Mouse (Mus musculus) embryonic stem cell, embryonic (primary cell): ENCODE measurements at regions not wholly inside any gene's neighbourhood (a gene's known extent, or its start where the extent isn't known, plus 50 kb on each side); places are given as distances from the start of the nearest gene placed in this dataset.
"Not testable (repeated sequence)": the region's sequence is repeated elsewhere in the genome, so short reads cannot be mapped to it uniquely, and the experiment has no call there.

Experiments used
- CTCF ChIA-PET, 4 experiments: fragments of 300-600 bp in 2 of 4; fragments of 350-600 bp in 2 of 4; sonication (Branson Sonifier 250); formaldehyde crosslinking; loops; one replicate each; lab custom pipeline; 2022; ENCODE audit warnings: inconsistent platforms in 2 of 4; lab: Charles Lee
- POLR2A ChIA-PET, 4 experiments: fragments of 300-600 bp in 2 of 4; fragments of 350-600 bp in 2 of 4; sonication (Branson Sonifier 250); formaldehyde crosslinking; loops; one replicate each; lab custom pipeline; 2022; ENCODE audit warnings: antibody characterized with exemption in 4 of 4, inconsistent platforms in 1 of 4; lab: Charles Lee

DNA sequence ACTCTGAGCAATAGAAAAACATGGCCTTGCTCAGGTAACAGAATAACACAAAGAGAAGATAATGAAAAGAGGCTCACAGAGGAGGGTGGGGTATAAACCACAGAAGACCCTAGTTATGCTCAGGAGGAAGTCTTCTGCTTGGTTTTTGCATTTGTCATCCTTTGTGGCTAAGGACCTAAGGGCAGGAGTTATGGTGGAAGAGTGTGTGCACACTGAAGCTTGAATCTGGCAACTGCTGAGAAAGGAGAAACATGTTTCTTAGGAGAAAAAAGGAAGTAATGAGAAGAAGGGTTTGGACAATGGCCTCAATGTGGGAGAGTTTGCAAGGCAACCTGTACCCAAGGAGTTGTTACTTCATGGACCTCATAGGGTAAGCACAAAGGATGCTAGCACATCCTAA is 106.8 kb upstream of the Nyap2 start:
- CTCF ChIA-PET, result no interaction called here
- POLR2A ChIA-PET, result no interaction called here

DNA sequence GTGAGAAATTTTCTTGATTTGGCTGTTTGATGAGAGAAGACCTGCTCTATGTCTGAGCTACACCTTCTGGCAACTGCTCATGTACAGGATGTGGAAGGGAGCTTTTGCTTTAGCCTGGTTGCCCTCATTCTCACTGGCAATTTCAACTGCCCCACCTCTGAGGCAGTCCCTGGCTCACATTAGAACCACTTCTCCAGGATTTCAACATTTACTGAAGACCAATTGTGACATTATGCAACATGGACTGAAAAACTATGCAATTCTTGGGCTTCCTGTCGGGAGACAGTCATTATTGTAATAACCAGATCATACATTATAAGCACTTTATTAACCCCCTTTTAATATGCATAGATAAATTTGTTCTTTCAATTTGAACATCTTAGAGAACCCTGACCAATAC is 107.6 kb upstream of the Nyap2 start:
- POLR2A ChIA-PET, result no interaction called here

DNA sequence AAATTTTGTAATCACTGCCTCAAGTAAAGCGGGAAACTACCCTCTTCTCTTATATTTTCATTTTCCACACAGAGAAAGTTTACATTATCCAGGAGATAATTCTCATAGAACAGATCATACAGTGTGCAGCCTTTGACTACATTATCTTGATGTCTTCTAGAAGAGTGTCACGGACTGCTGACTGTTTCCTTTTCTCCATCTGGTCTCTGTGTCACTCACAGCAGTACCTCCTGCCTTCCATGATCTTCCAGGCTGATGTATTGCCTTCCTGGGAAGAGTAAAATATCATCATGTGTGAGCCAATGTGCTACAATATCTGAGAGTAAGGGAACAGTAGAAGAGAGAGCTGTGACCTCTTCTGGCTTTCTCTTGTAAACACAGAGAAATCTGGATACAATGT is 111.0 kb upstream of the Nyap2 start:
- POLR2A ChIA-PET, result no interaction called here
- CTCF ChIA-PET, result no interaction called here

More for the DNA sequence above, 107.6 kb upstream of the Nyap2 start:
- CTCF ChIA-PET, result no interaction called here

DNA sequence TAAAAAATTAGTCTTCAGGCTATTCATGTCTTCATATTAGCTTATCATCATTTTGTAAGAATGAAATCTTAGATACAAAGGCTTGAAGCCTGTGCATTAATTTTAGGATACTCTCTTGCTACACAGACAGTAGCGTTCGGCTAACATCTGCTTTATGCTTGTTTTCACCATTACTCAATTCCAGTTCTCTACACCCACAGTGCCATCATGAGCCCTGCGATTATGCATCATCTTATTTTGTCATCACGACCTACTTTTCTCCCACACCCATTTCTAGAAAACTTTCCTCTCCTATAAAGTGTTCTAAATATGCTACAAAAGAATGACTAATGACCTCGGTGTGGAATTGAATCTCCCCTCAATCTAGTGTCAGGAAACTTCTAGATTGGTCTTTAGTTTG is 112.4 kb upstream of the Nyap2 start:
- CTCF ChIA-PET, result no interaction called here
- POLR2A ChIA-PET, result no interaction called here

DNA sequence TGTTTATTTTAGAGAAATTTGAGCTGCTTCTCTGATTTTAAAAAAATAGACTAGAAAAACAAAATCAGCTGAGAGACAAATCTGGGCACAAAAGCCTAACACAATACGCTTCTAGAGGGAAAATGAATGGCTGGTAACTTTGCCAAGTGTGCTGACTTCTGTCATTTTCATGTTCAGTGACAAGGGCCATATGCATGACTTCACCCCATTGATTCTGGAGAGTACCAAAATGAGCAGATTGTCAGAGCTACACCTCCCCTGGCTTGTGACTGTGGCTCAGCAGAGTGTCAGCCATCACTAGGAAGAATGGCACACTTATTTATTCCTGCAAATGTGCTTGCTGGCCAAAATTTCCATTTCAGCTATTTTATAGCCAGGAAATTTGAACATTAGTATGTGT is 112.9 kb upstream of the Nyap2 start:
- POLR2A ChIA-PET, result no interaction called here
- CTCF ChIA-PET, result no interaction called here

DNA sequence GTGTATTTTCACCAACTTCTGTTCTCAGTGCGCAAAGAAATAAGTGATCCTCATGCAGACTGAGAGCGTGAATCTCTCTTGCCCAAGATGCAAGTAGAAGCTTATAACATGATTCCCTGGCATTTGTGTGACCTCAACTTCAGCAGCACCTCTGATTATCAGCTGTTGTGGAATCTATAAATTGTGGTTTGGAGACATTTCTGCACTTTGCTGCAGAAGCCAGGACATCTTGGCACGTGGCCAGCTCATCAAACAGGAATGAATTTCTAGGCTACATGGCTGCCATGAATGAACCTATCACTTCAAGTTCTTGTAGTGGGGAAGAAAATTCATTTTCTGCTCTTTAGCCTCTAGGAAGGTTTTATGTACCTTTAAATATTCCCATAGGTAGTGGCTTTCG is 126.3 kb upstream of the Nyap2 start:
- POLR2A ChIA-PET, result no interaction called here
- CTCF ChIA-PET, result no interaction called here

DNA sequence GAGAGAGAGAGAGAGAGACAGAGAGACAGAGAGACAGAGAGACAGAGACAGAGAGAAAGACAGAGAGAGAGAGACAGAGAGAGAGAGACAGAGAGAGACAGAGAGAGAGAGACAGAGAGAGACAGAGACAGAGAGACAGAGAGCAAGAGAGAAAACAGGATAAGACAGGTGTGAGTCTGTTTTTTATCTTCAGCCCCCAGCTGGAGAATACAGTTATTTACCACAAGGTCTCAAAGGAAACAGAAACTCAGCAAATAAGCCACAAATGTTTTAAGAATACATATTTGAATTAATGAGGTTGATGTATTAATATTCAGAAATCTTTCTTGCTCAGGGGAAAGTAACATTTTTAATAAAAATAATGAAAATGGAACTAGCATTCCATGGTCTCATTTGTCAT is 130.7 kb upstream of the Nyap2 start:
- POLR2A ChIA-PET, result interaction anchor here in 1 of 4 experiments (0.6 kb wide), 1 partner anchor 16 kb away, joined by 3 read pairs; no protein-coding TSS in a partner anchor
- CTCF ChIA-PET, result not testable (repeated sequence)

DNA sequence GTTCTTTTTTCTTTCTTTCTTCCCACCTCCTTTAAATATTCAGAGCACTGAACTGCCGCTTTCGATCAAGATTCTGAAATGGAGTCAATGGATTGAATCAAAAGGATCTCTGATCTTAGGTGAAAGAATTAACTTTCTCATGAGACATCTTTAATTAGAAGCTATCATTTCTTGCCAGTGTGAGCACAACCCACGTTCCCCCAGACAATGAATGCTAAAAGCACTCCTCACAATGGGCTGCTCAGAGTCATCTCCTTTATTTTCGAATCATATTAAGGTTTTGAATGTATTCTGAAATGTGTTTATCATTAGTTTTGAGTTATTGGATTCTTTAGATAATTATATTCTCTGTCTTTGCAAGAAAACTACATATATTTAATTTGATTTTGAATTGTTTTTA is 137.4 kb upstream of the Nyap2 start:
- CTCF ChIA-PET, result no interaction called here
- POLR2A ChIA-PET, result interaction anchor here in 1 of 4 experiments (0.6 kb wide), 1 partner anchor 44 kb away, joined by 3 read pairs; no protein-coding TSS in a partner anchor

DNA sequence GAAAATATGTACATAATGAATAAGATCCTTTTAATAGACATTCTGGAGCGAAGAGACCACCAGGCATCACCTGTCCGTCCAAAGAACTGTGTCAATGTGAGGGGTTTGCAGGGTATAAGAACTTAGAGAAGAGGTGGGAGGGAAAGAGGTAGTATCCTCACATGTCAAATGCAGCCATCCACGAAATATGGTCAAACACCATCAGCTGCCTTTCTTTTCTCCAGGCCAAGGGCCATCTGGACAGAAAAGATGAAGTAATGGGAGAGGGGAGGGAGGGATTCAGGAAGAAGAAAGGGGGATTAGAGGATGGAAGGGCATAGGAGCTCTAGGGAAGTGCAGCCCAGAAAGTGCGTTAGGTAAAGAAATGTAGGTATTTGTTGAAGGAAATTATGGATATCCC is 141.0 kb upstream of the Dock10 start:
- CTCF ChIA-PET, result no interaction called here
- POLR2A ChIA-PET, result no interaction called here

DNA sequence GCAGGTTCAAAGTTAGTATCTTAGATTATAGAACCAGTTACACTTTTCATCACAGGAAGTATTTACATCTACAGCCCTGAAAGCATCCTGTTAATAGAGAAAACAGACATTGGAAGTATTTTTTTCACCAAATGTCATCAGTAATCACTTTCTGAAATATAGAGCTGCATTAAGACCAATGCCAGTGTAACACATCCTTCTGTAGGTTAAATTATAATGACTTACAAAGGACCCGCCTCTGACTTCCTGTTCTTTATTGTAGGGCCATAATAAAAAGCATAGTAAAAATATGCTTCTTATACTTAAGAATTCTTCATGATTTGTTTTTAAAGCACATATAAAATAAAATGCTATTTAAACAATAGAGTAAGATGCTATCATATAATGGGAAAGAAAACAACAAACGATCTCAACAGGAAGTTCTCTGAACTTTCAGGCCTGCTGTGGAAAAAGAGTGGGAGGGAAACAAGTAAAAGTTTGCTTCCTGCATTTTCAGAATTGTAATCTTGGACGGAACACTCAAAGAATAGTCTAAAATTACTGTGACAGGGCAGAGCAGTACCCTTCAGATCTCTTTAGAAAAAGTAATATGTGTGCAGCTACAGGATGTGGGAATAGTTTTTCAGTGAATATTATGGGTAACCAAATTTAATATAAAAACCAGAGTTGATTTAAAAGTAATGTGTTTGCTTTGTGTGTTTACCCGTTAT is 116.0 kb upstream of the Dock10 start:
- CTCF ChIA-PET, result no interaction called here
- POLR2A ChIA-PET, result no interaction called here

DNA sequence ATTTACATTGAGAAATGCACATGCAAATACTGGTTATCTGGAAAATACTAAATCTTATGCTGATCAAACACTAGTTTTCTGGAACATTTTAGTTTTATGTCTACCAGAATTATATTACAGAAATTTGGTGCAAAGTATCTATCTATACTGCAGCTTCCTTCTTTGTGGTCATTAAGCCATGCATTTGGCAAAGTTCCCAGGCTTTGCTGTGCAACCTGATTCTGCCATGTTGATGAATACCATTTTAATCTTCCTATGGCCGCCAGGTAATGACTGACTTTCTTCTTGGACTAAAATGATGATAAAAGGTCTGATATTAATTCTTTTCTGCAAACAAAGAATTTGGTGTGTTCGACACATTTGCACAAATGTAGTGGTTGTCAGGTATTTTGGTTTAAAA is 115.3 kb upstream of the Dock10 start:
- ChIA-PET CTCF (no interaction called here), POLR2A (no interaction called here)

DNA sequence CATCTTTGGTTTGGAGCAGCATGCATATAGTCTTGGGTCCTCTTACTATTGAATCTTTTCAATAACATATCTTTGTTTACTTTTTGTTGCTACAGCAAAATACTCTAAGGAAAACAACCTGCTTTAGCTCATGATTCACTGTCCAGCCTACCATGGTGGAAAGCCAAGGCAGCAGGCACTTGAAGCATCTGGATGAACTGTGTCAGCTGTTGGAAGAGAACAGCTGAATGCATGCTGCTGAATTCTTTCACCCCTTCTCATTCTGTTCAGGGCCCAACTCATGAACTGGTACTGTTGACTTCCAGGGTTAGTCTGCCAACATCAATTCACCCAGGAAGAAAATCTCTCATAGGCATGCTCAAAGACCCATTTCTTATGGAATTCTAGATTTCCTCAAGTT is 110.5 kb upstream of the Dock10 start:
- POLR2A ChIA-PET, result no interaction called here
- CTCF ChIA-PET, result no interaction called here

DNA sequence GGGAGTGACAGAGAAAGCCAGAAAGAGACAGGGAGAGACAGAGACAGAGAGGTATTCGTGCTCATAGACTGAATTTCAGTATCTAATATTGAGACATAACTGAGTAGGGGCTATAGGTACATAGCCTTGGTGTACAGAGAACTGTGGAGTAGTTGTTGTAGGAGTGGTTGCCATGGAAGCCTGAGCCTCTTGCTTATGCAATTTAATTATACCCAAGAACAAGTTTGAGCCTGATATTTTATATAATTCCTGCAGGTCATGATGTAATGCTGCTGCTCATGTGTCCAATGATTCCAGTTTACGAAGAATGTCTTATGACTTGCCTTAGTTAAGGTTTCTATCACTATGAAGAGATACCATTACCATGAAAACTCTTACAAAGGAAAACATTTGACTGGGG is 98.7 kb upstream of the Dock10 start:
- ChIA-PET CTCF (no interaction called here), POLR2A (no interaction called here)

DNA sequence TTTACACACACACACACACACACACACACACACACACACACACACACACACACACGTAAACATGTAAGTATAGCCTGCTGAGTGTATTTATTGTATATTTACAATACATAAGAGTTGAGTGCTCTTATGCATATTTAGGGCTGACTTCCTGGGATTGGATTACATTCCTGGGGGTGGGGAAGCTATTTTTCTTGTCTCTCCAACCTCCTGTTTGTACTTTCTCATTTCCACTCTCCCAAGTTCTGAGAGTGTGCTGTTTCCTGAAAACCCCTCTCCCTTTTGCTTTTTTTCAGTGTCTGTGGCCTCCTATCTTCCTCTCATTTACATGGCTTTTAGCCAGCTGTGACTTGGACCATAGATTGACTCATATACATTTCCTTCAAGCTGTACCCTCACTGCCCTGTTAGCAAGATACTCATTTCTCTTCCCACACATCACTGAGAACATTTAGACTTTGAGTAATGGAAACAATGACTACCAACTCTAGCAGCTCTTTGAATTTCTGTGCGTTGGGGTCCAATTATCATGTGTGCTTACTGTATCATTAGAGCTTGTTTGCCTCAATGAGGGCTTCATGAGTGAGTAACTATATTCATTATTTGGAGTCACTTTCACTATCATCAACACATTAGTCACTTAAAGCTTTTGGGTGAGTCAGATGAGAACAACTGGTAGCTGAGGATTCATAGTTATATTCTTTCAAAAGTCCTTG is 96.8 kb upstream of the Dock10 start:
- ChIA-PET CTCF (interaction anchor here in 2 of 4 experiments (0.6 to 0.7 kb wide), 2 partner anchors 17 to 550 kb away, joined by 4 to 6 read pairs; no protein-coding TSS in a partner anchor), POLR2A (no interaction called here)

DNA sequence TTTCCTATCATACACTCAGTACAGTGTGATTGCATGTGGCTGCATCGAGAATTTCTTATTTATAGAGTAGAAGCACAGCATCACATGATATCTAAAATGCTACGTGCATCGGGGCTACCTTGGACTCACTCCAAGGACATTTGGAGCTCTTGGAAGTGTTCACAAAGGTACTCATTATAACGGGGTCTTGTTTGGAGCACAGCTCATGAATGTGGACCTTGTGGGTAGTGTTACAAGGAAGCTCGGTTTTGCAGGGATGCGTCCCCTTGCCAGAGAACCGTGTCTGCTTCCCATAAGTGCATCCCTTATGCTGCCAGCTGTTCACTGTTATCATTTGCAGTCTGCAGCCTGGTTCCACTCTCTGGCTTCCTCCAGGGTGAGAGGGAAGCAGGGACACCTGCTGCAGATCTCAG is 96.0 kb upstream of the Dock10 start:
- POLR2A ChIA-PET, result no interaction called here

DNA sequence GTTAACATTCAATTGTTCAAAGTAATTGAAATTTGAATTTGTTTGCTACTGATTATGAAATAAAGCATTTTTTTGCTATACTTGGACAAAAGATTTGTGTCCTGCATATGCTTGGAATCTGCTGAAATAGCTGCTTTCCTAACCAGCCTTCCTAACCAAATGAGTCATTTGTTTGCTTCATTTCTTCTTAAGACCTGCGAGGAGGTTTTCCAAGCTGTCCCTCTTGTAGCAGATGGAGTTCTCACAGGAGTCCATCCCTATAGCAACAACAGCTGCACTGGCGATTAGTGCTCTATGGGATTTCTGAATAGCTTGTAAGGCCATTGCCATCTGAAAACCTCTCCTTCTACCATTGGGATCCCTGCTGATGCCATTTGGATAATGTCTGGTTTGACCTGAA is 94.4 kb upstream of the Dock10 start:
- CTCF ChIA-PET, result no interaction called here
- POLR2A ChIA-PET, result no interaction called here

More for the DNA sequence above, 96.0 kb upstream of the Dock10 start:
- CTCF ChIA-PET, result interaction anchor here in 2 of 4 experiments (0.6 to 0.7 kb wide), 2 partner anchors 17 to 549 kb away, joined by 4 to 6 read pairs; no protein-coding TSS in a partner anchor

DNA sequence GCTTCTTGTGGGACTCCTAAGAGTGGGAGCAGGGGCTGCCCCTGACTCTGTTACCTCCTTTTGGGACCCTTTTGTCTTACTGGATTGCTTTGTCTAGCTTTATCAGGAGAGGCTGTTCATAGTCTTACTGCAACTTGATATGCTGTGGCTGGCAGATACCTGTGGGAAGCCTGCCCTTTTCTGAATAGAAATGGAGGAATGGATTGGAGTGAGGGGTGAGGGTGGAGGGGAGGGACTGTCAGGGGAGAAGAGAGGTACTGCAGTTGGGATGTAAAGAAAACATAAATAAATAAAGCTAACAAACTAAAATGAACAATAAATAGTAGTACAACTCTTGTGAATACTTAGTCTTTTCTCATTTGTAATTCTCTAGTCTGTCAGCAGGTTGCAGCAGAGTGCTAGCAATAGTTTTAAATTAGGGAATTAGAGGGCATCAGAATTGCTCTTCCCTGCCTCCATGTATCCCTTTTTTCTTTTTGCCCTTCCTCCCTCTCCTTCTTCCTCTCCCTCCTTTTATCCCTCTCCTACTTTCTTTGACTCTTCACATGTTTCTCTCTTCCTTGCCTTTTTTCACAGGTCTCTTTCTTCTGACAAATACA is 72.0 kb upstream of the Dock10 start:
- ChIA-PET POLR2A (interaction anchor here in 1 of 4 experiments (0.5 kb wide), 1 partner anchor 386 kb away, joined by 3 read pairs; no protein-coding TSS in a partner anchor), CTCF (interaction anchor here in 2 of 4 experiments (1.0 to 1.2 kb wide), 3 partner anchors 11 to 471 kb away, joined by 3 to 5 read pairs (median 3); no protein-coding TSS in a partner anchor)

DNA sequence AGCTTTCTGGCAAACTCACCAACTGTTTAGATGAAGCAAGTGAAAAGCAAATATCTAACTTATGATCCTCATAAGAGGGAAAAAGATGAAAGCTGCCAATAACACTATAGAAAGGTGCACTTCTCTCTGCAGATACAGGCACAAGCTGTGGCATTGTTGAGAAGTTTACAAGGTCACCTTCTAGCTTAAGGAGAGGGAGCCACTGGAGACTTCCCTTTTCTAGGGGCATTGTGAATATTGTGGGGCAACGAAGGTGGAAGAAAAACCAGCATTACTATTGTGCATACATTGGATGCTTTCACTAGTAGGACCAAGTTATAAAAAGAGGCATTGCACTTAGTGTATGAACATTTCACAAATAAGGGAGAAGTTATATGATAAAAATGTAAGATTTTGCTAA is 68.1 kb upstream of the Dock10 start:
- CTCF ChIA-PET, result interaction anchor here in 1 of 4 experiments (0.7 kb wide), 1 partner anchor 475 kb away, joined by 3 read pairs; no protein-coding TSS in a partner anchor
- POLR2A ChIA-PET, result no interaction called here

DNA sequence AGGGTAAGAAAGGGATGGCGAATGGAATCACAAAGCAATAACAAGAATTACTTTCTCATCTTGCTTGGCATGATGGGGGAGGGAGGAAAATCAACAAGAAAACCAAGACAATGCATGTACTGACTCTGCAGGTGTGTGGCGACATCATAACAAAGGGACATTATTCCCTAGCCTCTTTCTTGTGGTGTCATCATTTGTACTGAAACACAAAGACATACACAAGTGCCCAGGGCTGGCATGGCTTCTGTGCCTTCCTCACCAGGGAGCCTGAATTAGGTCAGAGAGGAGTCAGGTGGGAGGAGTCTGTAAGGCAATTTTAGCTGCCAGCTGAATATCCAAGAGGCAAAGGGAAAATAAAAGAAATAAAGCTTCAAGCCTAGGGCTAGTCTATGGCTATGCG is 65.6 kb upstream of the Dock10 start:
- ChIA-PET CTCF (no interaction called here), POLR2A (no interaction called here)

DNA sequence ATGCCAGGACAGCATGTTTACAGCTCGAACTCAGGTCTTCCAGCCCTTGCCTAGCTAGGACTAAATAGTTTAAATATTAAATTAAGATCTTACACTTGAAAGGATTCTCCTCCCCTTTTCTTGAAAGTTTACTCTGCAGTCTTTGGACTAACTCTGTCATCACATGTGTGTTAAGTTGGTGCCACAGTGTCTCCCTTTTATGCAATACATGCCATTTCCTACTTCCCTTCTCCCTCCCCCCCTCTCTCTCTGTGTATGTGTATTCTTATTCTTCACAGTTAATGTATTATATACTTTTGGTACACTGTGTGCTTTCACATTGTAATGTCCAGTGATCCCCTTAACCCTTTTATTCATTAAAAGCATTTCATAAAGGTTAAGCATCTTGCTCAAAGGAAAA is 63.9 kb upstream of the Dock10 start:
- CTCF ChIA-PET, result no interaction called here
- POLR2A ChIA-PET, result no interaction called here
